Mouse (Mus musculus) liver, embryonic 13.5 days (tissue): ENCODE measurements at regions not wholly inside any gene's neighbourhood (a gene's known extent, or its start where the extent isn't known, plus 50 kb on each side); places are given as distances from the start of the nearest gene placed in this dataset.

Experiments
- ATAC-seq: fragments of 200-750 bp; cut with Nextera tagmentation; 2 replicates; pipeline ENCODE4 v1.8.0; 2017; ENCODE audit warnings: low read depth, mild to moderate bottlenecking, moderate number of reproducible peaks, moderate library complexity
- DNase-seq: peaks from one replicate; pipeline ENCODE4 v3.0.0; 2022
- H3K27ac ChIP-seq: fragments of 300-500 bp; sonication (generic); 2 replicates; pipeline ENCODE4 v1.5.1; 2015; ENCODE audit warnings: moderate library complexity, mild to moderate bottlenecking, inconsistent platforms
- H3K27me3 ChIP-seq: fragments of 300-500 bp; sonication (generic); 2 replicates; pipeline ENCODE4 v1.6.1; 2015; ENCODE audit warnings: mild to moderate bottlenecking, inconsistent platforms
- H3K36me3 ChIP-seq: fragments of 300-500 bp; sonication (generic); 2 replicates; pipeline ENCODE4 v1.6.1; 2015; ENCODE audit warnings: mild to moderate bottlenecking, inconsistent platforms
- H3K4me1 ChIP-seq: fragments of 300-500 bp; sonication (generic); replicated peaks from 2 replicates; pipeline ENCODE4 v1.6.1; 2015; ENCODE audit warnings: inconsistent platforms
- H3K4me2 ChIP-seq: fragments of 300-500 bp; sonication (generic); 2 replicates; pipeline ENCODE4 v1.6.1; 2015; ENCODE audit warnings: inconsistent platforms, mild to moderate bottlenecking, moderate library complexity
- H3K4me3 ChIP-seq: fragments of 300-500 bp; sonication (generic); replicated peaks from 2 replicates; pipeline ENCODE4 v1.5.1; 2015; ENCODE audit warnings: mild to moderate bottlenecking, inconsistent platforms
- H3K9ac ChIP-seq: fragments of 300-500 bp; sonication (generic); 2 replicates; pipeline ENCODE4 v1.6.1; 2015; ENCODE audit warnings: mild to moderate bottlenecking, inconsistent platforms
- H3K9me3 ChIP-seq: fragments of 300-500 bp; sonication (generic); replicated peaks from 2 replicates; pipeline ENCODE4 v1.6.1; 2016; ENCODE audit warnings: inconsistent platforms
- WGBS: fragments of 180-500 bp; shearing (Covaris S2); methylation state at CpG from one replicate; pipeline ENCODE4 v1.1.7; 2015; ENCODE audit not compliant: insufficient replicate concordance; 5-methylcytosine and 5-hydroxymethylcytosine counted together

DNA sequence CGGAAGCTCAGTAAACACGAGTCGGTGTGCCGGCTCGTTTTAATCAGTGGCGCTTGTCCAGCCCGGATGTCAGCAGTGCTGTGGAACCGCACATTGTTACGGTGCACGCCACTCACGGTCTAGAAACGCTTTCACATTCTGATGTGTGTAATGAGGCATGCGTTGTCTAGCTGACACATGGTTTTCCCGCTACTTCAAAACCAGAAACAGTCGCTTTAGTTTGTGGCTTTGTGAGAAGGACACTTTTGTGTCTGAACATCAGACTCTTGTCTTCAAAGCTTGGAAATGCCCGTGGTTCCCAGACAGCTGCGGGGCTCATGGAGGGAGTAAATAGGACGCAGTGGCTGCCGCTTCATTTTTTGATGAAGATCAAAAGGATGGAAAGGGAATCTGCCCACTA is 77.0 kb upstream of the Lgr5 start:
- Histone ChIP-seq H3K36me3 (no peaks in the 10 kb centered on the region), H3K27me3 (no peaks in the 10 kb centered on the region), H3K9ac (no peak overlapping the region), H3K9me3 (no peaks in the 10 kb centered on the region), H3K4me1 (no peaks in the 10 kb centered on the region), H3K4me2 (no peak overlapping the region), H3K4me3 (no peak overlapping the region), H3K27ac (no peak overlapping the region)
- no peak for DNase-seq
- 79% methylated on average over 19 of the region's 19 CpGs for WGBS
- ATAC-seq = no peak

GRCm38 (mm10) chr10:115676661-115677060 is 89.1 kb upstream of the Lgr5 start:
- H3K4me3 ChIP-seq = no peak overlapping the region
- WGBS = 67% methylated on average over 2 of the region's 2 CpGs
- ATAC-seq = no peak
- no peak overlapping the region for H3K9ac ChIP-seq
- no peak overlapping the region for H3K27ac ChIP-seq
- H3K4me2 ChIP-seq = no peak overlapping the region
- H3K36me3 ChIP-seq = no peaks in the 10 kb centered on the region
- no peaks in the 10 kb centered on the region for H3K27me3 ChIP-seq
- H3K4me1 ChIP-seq = no peaks in the 10 kb centered on the region
- DNase-seq = no peak
- H3K9me3 ChIP-seq = no peaks in the 10 kb centered on the region

DNA sequence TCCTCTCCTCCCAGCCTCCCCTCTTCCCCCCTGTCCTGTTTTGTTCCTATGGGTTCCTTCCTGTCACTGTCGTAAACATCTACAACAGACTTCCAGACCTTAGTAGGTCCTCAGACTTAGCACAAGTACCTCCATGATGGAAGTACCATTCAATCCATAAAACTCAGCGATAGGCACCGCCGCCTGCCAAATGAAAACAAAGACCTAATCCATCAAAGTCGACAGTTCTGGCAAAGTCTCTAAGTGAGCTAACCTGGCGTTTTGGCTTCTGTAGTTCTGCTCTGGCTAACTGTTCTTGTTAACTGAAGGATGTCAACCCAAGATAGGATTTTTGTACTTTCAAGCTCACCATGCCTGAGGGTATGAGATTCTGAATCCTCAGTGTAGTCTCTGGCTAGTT is 93.5 kb upstream of the Lgr5 start:
- 59% methylated on average over 6 of the region's 6 CpGs for WGBS
- no peak overlapping the region for H3K4me2 ChIP-seq
- H3K27ac ChIP-seq = no peak overlapping the region

GRCm38 (mm10) chr10:115691939-115692338 is 104.4 kb upstream of the Lgr5 start:
- 73% methylated on average over 4 of the region's 4 CpGs for WGBS
- no peak overlapping the region for H3K4me3 ChIP-seq
- no peak overlapping the region for H3K27ac ChIP-seq
- H3K27me3 ChIP-seq = no peaks in the 10 kb centered on the region
- H3K9ac ChIP-seq = no peak overlapping the region
- H3K4me2 ChIP-seq = no peak overlapping the region
- H3K9me3 ChIP-seq = no peaks in the 10 kb centered on the region
- ATAC-seq = no peak
- DNase-seq = no peak
- H3K36me3 ChIP-seq = no peaks in the 10 kb centered on the region
- no peaks in the 10 kb centered on the region for H3K4me1 ChIP-seq

More for the DNA sequence above, 93.5 kb upstream of the Lgr5 start:
- Histone ChIP-seq H3K4me1 (no peaks in the 10 kb centered on the region), H3K9me3 (no peaks in the 10 kb centered on the region), H3K27me3 (no peaks in the 10 kb centered on the region), H3K4me3 (no peak overlapping the region), H3K36me3 (no peaks in the 10 kb centered on the region), H3K9ac (no peak overlapping the region)
- DNase-seq (no peak), ATAC-seq (no peak)

GRCm38 (mm10) chr10:115693986-115694833 is 106.6 kb upstream of the Lgr5 start:
- H3K4me2 ChIP-seq = no peak overlapping the region
- H3K4me3 ChIP-seq = no peak overlapping the region
- DNase-seq = no peak
- 74% methylated on average over 22 of the region's 22 CpGs for WGBS
- H3K36me3 ChIP-seq = no peaks in the 10 kb centered on the region
- H3K9ac ChIP-seq = no peak overlapping the region
- ATAC-seq = no peak
- H3K27me3 ChIP-seq = no peaks in the 10 kb centered on the region
- no peaks in the 10 kb centered on the region for H3K4me1 ChIP-seq
- no peak overlapping the region for H3K27ac ChIP-seq
- no peaks in the 10 kb centered on the region for H3K9me3 ChIP-seq

DNA sequence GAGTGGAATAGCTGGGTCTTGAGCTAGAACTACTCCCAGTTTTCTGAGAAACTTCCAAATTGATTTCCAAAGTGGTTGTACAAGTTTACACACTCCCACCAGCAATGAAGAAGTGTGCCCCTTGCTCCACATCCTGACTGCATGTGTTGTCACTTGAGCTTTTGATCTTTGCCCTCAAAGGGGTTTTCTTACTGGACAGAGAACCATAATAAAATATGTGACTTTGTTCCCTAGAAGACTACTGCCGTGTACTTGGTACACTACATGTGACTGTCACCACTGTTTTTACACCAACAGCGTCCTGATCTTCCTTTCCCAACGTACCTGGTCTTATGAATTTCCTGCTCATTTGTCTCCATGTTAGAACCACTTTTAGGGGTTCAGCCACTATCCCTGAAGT is 114.3 kb upstream of the Tspan8 start:
- Histone ChIP-seq H3K36me3 (no peaks in the 10 kb centered on the region), H3K9me3 (no peaks in the 10 kb centered on the region), H3K4me3 (no peak overlapping the region), H3K27me3 (no peaks in the 10 kb centered on the region), H3K9ac (no peak overlapping the region), H3K4me1 (no peaks in the 10 kb centered on the region), H3K4me2 (no peak overlapping the region), H3K27ac (no peak overlapping the region)
- 72% methylated on average over 3 of the region's 3 CpGs for WGBS
- DNase-seq (no peak), ATAC-seq (no peak)

GRCm38 (mm10) chr10:115708623-115709022 is 108.0 kb upstream of the Tspan8 start:
- ATAC-seq = no peak
- Histone ChIP-seq H3K4me3 (no peak overlapping the region), H3K27ac (no peak overlapping the region), H3K4me2 (no peak overlapping the region), H3K9me3 (no peaks in the 10 kb centered on the region), H3K27me3 (no peaks in the 10 kb centered on the region), H3K36me3 (no peaks in the 10 kb centered on the region), H3K4me1 (no peaks in the 10 kb centered on the region), H3K9ac (no peak overlapping the region)
- 62% methylated on average over 14 of the region's 14 CpGs for WGBS
- DNase-seq = no peak

DNA sequence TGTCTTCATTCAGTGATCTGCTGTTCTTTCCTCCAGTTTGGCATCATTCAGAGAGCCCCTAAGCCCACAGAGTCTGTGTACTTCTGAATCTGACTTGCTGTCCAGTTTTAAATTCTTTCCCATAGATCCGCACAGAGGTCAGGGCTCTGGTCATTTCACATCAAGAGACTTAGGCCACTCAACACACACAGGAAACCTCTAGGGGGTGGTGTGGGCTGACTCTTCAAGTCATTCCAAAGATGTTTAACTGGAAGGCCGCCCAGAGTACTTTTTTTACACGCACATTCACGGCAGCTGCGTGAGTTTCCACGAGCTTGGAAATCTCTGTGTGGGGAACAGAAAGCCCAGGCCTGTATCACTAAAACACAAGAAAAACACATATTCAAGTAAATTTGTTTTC is 102.7 kb upstream of the Tspan8 start:
- Histone ChIP-seq H3K27me3 (no peaks in the 10 kb centered on the region), H3K4me1 (no peaks in the 10 kb centered on the region), H3K27ac (no peak overlapping the region), H3K4me2 (no peak overlapping the region), H3K9ac (no peak overlapping the region), H3K9me3 (no peaks in the 10 kb centered on the region), H3K4me3 (no peak overlapping the region), H3K36me3 (no peaks in the 10 kb centered on the region)
- WGBS = 60% methylated on average over 6 of the region's 6 CpGs
- ATAC-seq = no peak
- DNase-seq = no peak

DNA sequence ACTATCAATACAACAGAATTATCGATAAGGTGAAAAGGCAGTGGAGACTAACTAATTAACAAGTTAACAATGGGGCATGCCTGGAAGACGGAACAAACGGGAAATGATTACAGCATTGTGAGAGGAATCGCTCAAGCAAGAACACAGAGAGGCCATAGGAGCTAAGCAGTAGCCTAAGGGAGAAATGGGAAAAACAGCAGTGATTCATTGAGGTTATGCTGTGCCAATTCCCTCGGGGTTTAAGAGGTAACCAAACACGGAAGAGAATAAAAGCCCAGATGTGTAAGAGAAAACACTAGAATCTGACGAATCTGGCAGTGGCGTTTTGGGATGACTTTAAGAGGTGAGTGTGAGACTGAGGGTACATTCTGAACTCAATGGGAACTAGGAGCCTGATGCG is 100.5 kb upstream of the Tspan8 start:
- no peaks in the 10 kb centered on the region for H3K27me3 ChIP-seq
- no peak for DNase-seq

DNA sequence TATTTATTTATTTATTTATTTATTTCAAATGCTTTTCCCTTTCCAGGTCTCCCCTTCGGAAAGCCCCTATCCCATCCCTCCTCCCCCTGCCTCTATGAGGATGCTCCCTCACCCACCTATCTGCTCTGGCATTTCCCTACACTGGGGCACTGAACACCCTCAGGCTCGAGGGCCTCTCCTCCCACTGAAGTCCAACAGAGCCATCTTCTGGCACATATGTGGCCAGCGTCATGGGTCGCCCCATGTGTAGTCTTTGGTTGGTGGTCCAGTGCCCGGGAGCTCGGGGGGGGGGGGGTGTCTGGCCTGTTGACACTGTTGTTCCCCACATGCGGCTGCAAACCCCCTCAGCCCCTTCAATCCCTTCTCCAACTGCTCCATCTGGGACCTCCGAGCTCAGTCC is 99.6 kb upstream of the Tspan8 start:
- H3K4me2 ChIP-seq = no peak overlapping the region
- H3K9me3 ChIP-seq = no peaks in the 10 kb centered on the region
- H3K9ac ChIP-seq = no peak overlapping the region
- no peaks in the 10 kb centered on the region for H3K36me3 ChIP-seq
- 65% methylated on average over 8 of the region's 8 CpGs for WGBS
- DNase-seq (no peak), ATAC-seq (no peak)
- H3K27me3 ChIP-seq = no peaks in the 10 kb centered on the region
- no peaks in the 10 kb centered on the region for H3K4me1 ChIP-seq
- no peak overlapping the region for H3K4me3 ChIP-seq
- H3K27ac ChIP-seq = no peak overlapping the region

More for the DNA sequence above, 100.5 kb upstream of the Tspan8 start:
- no peaks in the 10 kb centered on the region for H3K36me3 ChIP-seq
- no peak overlapping the region for H3K4me3 ChIP-seq
- H3K9me3 ChIP-seq = no peaks in the 10 kb centered on the region
- 71% methylated on average over 9 of the region's 9 CpGs for WGBS
- no peak overlapping the region for H3K9ac ChIP-seq
- no peak overlapping the region for H3K27ac ChIP-seq
- H3K4me2 ChIP-seq = no peak overlapping the region
- H3K4me1 ChIP-seq = no peaks in the 10 kb centered on the region
- ATAC-seq = no peak

GRCm38 (mm10) chr10:115722589-115722988 is 94.0 kb upstream of the Tspan8 start:
- Histone ChIP-seq H3K4me3 (no peak overlapping the region), H3K27me3 (no peaks in the 10 kb centered on the region), H3K4me1 (no peaks in the 10 kb centered on the region), H3K36me3 (no peaks in the 10 kb centered on the region), H3K9ac (no peak overlapping the region), H3K4me2 (no peak overlapping the region), H3K27ac (no peak overlapping the region), H3K9me3 (no peaks in the 10 kb centered on the region)
- 42% methylated on average over 3 of the region's 3 CpGs for WGBS
- ATAC-seq (peak; percentile 43; the same call in 1 of the 2 replicates), DNase-seq (no peak)

GRCm38 (mm10) chr10:115742634-115743347 is 73.8 kb upstream of the Tspan8 start:
- 79% methylated on average over 10 of the region's 10 CpGs for WGBS
- no peak for ATAC-seq
- Histone ChIP-seq H3K36me3 (no peaks in the 10 kb centered on the region), H3K4me2 (no peak overlapping the region), H3K27ac (no peak overlapping the region), H3K27me3 (no peaks in the 10 kb centered on the region), H3K4me3 (no peak overlapping the region), H3K4me1 (no peaks in the 10 kb centered on the region), H3K9me3 (no peaks in the 10 kb centered on the region), H3K9ac (no peak overlapping the region)
- no peak for DNase-seq
